Mouse (Mus musculus) liver, embryonic 14.5 days (tissue): ENCODE results near the gene Wnt3a.

Experiments used
- CTCF ChIP-seq: IDR thresholded peaks from 2 replicates; pipeline ENCODE4 v1.5.1; 2016; ENCODE audit warnings: antibody characterized with exemption, low read depth, control low read depth
- EP300 ChIP-seq: IDR thresholded peaks from 2 replicates; pipeline ENCODE4 v1.6.1; 2016; ENCODE audit warnings: antibody characterized with exemption, low read depth

GRCm38 (mm10) chr11:59316517-59316916 is 26.0 kb upstream of the Wnt3a start:
- TF ChIP-seq CTCF (no peak), EP300 (no peak)
